Mouse (Mus musculus) heart, embryonic 10.5 days (tissue): ENCODE measurements around the gene Slc22a21. TPM values are rescaled to one million over a fixed set of nuclear protein-coding genes. Genes with fewer than 3 reads are reported as not detected.
"Not testable (repeated sequence)": the region's sequence is repeated elsewhere in the genome, so short reads cannot be mapped to it uniquely, and the experiment has no call there.

ENCODE experiments used
- DNase-seq: peaks from one replicate; pipeline ENCODE4 v3.0.0-alpha.2; 2017; ENCODE audit warnings: low spot score
- H3K27ac ChIP-seq: fragments of 300-500 bp; sonication (generic); 2 replicates; pipeline ENCODE4 v1.5.1; 2016; ENCODE audit warnings: mild to moderate bottlenecking
- H3K27me3 ChIP-seq: fragments of 300-500 bp; sonication (generic); 2 replicates; pipeline ENCODE4 v1.6.1; 2016; ENCODE audit warnings: mild to moderate bottlenecking; ENCODE audit not compliant: poor library complexity, insufficient read depth, severe bottlenecking
- H3K36me3 ChIP-seq: fragments of 300-500 bp; sonication (generic); 2 replicates; pipeline ENCODE4 v1.6.1; 2016; ENCODE audit warnings: mild to moderate bottlenecking, moderate library complexity
- H3K4me1 ChIP-seq: fragments of 300-500 bp; sonication (generic); 2 replicates; pipeline ENCODE4 v1.6.1; 2016; ENCODE audit warnings: mild to moderate bottlenecking
- H3K4me3 ChIP-seq: fragments of 300-500 bp; sonication (generic); 2 replicates; pipeline ENCODE4 v1.5.1; 2016; ENCODE audit warnings: mild to moderate bottlenecking, moderate library complexity
- H3K9me3 ChIP-seq: fragments of 300-500 bp; sonication (generic); 2 replicates; pipeline ENCODE4 v1.6.1; 2016; ENCODE audit warnings: mild to moderate bottlenecking, moderate library complexity
- WGBS: fragments of 180-500 bp; shearing (Covaris S2); methylation state at CpG from one replicate; pipeline ENCODE4 v1.1.7; 2016; 5-methylcytosine and 5-hydroxymethylcytosine counted together
- polyA plus RNA-seq: library from polyadenylated mRNA; unstranded; fragments of >200 nt; fragmentation: Nextera tagmentation; extraction: Ambion mirVana; gene quantifications from 2 replicates; pipeline ENCODE4 v1.2.1, GENCODE M21; 2016

Gene Slc22a21
- polyA plus RNA-seq, 1 experiment from 2014 or later, result 1.7 TPM

GRCm38 (mm10) chr11:54011255-54011654 lies 31.1 kb upstream of the Slc22a21 start:
- Histone ChIP-seq H3K9me3 (no peaks in the 10 kb centered on the region), H3K4me3 (no peak overlapping the region), H3K36me3 (no peaks in the 10 kb centered on the region), H3K27me3 (0 out of 2 replicates have a peak, but pooled peaks cover 3% of the 10 kb centered on the region), H3K27ac (no peak overlapping the region), H3K4me1 (peaks cover 3% of the 10 kb centered on the region; the same call in 1 of the 2 replicates)
- WGBS, result 85% methylated on average over 2 of the region's 2 CpGs
- no peak for DNase-seq

DNA sequence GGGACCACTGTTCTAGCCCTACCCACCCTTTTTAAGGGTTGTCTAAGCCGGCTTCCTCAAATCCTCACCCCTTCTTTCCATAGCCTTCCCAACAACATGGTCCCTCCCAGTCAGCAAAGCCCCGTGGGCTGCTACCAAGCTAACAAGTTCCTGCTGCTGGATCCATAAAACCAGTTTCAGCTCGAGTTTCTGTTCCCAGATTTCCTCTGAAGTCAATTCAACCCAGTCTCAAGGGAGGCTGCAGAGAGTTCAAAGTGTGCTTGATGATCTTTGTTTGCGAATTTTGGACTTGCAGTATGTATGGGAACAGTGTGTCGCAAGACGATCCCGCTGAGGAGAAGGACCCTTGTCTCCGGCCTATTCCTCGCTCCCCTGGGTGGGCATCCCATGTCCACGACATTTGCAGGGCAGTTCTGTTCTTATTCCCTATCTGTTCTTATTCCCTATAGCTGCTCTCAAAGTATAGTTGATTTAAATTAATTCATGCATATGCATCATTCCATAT lies 28.3 kb upstream of the Slc22a21 start:
- H3K4me3 ChIP-seq, result no peak overlapping the region
- no peak for DNase-seq
- no peaks in the 10 kb centered on the region for H3K9me3 ChIP-seq
- no peaks in the 10 kb centered on the region for H3K36me3 ChIP-seq
- peaks cover 3% of the 10 kb centered on the region; the same call in 1 of the 2 replicates for H3K4me1 ChIP-seq
- 0 out of 2 replicates have a peak, but pooled peaks cover 3% of the 10 kb centered on the region for H3K27me3 ChIP-seq
- no peak overlapping the region for H3K27ac ChIP-seq
- 84% methylated on average over 10 of the region's 10 CpGs for WGBS

- 0 out of 2 replicates have a peak, but pooled peaks cover 3% of the 10 kb centered on the region for H3K27me3 ChIP-seq
- WGBS, result 90% methylated on average over 11 of the region's 11 CpGs
- no peak overlapping the region for H3K27ac ChIP-seq
- H3K9me3 ChIP-seq, result no peaks in the 10 kb centered on the region
- no peak overlapping the region for H3K4me3 ChIP-seq
- H3K4me1 ChIP-seq, result peaks cover 7% of the 10 kb centered on the region; the same call in 1 of the 2 replicates
- DNase-seq, result no peak
- no peaks in the 10 kb centered on the region for H3K36me3 ChIP-seq
Observed at GRCm38 (mm10) chr11:54007717-54008116, 27.6 kb upstream of the Slc22a21 start.

DNA sequence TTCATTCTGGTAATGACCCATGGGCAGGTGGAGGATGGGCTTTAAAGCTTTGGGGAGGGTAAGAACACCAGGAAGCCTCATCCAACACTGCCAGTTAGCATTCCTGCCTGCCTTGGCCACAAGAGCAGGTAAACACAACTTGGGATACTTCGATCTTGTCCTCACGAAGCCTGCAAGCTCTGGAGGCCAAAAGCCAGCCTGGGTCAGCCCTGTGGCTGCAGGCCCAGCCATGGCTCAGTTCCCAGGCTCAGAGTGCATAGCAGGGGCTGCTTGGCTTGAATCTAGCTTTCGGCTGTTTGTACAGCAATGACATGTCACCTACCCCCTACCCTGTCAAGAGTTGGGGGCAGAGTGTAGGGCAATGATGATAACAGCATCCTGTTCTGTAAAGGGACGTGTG lies 26.8 kb upstream of the Slc22a21 start:
- no peak for DNase-seq
- H3K27ac ChIP-seq, result no peak overlapping the region
- H3K27me3 ChIP-seq, result 0 out of 2 replicates have a peak, but pooled peaks cover 3% of the 10 kb centered on the region
- H3K4me1 ChIP-seq, result peaks cover 13% of the 10 kb centered on the region
- no peak overlapping the region for H3K4me3 ChIP-seq
- no peaks in the 10 kb centered on the region for H3K36me3 ChIP-seq
- no peaks in the 10 kb centered on the region for H3K9me3 ChIP-seq
- 69% methylated on average over 4 of the region's 4 CpGs for WGBS

DNA sequence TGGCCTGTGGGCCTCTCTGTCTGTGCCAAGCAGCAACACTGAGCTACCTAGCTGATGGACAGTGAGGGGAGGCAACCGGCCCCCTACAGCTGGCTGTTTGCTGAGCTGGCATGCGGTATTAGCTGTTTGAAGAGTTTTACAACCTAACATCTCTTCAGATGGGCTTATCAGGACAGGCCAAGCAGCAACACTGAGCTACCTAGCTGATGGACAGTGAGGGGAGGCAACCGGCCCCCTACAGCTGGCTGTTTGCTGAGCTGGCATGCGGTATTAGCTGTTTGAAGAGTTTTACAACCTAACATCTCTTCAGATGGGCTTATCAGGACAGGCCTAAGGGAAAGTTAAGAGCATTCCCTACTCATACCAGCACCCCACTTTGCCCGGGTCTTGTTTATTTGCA lies 26.2 kb upstream of the Slc22a21 start:
- WGBS, result 34% methylated on average over 5 of the region's 5 CpGs
- H3K9me3 ChIP-seq, H3K27ac ChIP-seq, H3K36me3 ChIP-seq, H3K4me3 ChIP-seq, DNase-seq, H3K27me3 ChIP-seq: not testable (repeated sequence)
- H3K4me1 ChIP-seq, result peaks cover 13% of the 10 kb centered on the region

DNA sequence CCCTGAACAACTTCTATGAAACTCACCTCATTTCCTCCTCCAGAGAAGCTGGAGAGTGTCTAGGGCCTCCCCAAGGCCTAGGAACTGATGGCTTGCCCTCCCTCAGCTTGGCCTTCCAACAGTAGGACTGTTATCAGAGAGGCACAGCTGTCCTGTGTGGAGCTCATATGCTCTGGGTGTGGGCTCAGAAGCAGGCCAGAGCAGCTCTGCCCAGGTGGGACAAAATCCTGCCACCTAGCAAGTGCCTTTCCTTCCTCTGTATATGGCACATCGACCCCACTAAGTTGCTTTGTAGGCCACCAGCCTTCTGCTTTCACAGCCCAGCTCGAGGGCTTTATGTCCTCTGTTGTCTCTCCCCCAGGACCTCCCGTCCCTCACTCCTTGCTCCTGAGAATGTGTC lies 24.6 kb upstream of the Slc22a21 start:
- DNase-seq, result peak; percentile 87
- no peak overlapping the region for H3K4me3 ChIP-seq
- H3K27me3 ChIP-seq, result peaks cover 18% of the 10 kb centered on the region
- 70% methylated on average over 3 of the region's 3 CpGs for WGBS
- peak overlapping the region; percentile 52; the same call in 1 of the 2 replicates for H3K27ac ChIP-seq
- no peaks in the 10 kb centered on the region for H3K36me3 ChIP-seq
- H3K4me1 ChIP-seq, result peaks cover 13% of the 10 kb centered on the region
- no peaks in the 10 kb centered on the region for H3K9me3 ChIP-seq

GRCm38 (mm10) chr11:54004221-54004620 lies 24.1 kb upstream of the Slc22a21 start:
- DNase-seq, result no peak
- Histone ChIP-seq H3K27me3 (peaks cover 18% of the 10 kb centered on the region), H3K4me3 (no peak overlapping the region), H3K9me3 (no peaks in the 10 kb centered on the region), H3K4me1 (peaks cover 13% of the 10 kb centered on the region), H3K36me3 (no peaks in the 10 kb centered on the region), H3K27ac (peak overlapping the region; percentile 43; the same call in 1 of the 2 replicates)
- WGBS, result 81% methylated on average over 9 of the region's 9 CpGs

- H3K27me3 ChIP-seq, result peaks cover 18% of the 10 kb centered on the region
- H3K27ac ChIP-seq, DNase-seq: not testable (repeated sequence)
Observed at GRCm38 (mm10) chr11:54002761-54003717, 22.9 kb upstream of the Slc22a21 start.

DNA sequence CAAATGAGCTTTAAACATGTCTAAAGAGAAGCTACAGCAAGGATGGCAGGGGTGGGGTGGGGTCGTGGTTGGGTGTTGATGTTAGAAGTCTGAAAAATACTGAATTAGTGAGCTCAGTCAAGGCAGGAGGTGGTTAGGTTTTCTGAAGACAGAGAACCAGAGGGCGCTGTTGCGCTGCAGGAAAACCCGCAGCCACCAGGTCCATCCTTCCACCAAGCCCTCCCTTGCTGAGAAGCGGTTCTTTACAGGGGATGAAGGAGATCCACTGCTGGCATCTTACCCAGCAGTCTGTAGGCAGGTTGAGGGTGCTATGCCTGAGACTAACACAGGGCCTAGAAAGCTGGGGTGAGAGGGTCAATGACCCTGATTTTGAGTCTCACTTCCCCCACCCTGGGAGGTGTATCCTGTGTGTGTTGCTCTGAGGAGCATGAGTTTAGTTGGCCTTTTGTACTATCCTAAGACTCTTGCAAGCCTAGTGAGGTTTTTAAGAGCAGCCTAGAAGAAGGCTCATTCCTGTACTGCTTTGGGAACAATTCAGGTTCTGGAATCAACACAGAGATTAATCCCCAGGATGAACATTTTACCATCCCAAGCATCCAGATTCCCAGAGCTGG lies 22.1 kb upstream of the Slc22a21 start:
- Histone ChIP-seq H3K4me3 (no peak overlapping the region), H3K27me3 (peaks cover 14% of the 10 kb centered on the region), H3K4me1 (peaks cover 13% of the 10 kb centered on the region), H3K36me3 (no peaks in the 10 kb centered on the region), H3K27ac (no peak overlapping the region), H3K9me3 (no peaks in the 10 kb centered on the region)
- no peak for DNase-seq
- 6% methylated on average over 5 of the region's 5 CpGs for WGBS

More at GRCm38 (mm10) chr11:54002761-54003717, 22.9 kb upstream of the Slc22a21 start:
- not testable (repeated sequence) for H3K4me3 ChIP-seq, H3K36me3 ChIP-seq, H3K9me3 ChIP-seq
- 43% methylated on average over 12 of the region's 12 CpGs for WGBS
- H3K4me1 ChIP-seq, result peaks cover 13% of the 10 kb centered on the region

- Histone ChIP-seq H3K9me3 (no peaks in the 10 kb centered on the region), H3K4me1 (peaks cover 9% of the 10 kb centered on the region), H3K27ac (peak overlapping the region; percentile 10; the same call in 1 of the 2 replicates), H3K27me3 (peaks cover 22% of the 10 kb centered on the region), H3K36me3 (no peaks in the 10 kb centered on the region), H3K4me3 (no peak overlapping the region)
- no peak for DNase-seq
- WGBS, result 57% methylated on average over 2 of the region's 2 CpGs
Observed at GRCm38 (mm10) chr11:53997661-53998060, 17.5 kb upstream of the Slc22a21 start.

GRCm38 (mm10) chr11:53992264-53992663 lies 12.1 kb upstream of the Slc22a21 start:
- Histone ChIP-seq H3K27me3 (peaks cover 8% of the 10 kb centered on the region; the same call in 1 of the 2 replicates), H3K9me3 (no peaks in the 10 kb centered on the region), H3K36me3 (no peaks in the 10 kb centered on the region), H3K27ac (no peak overlapping the region), H3K4me1 (no peaks in the 10 kb centered on the region), H3K4me3 (no peak overlapping the region)
- DNase-seq, result no peak
- WGBS, result 86% methylated on average over 4 of the region's 4 CpGs

DNA sequence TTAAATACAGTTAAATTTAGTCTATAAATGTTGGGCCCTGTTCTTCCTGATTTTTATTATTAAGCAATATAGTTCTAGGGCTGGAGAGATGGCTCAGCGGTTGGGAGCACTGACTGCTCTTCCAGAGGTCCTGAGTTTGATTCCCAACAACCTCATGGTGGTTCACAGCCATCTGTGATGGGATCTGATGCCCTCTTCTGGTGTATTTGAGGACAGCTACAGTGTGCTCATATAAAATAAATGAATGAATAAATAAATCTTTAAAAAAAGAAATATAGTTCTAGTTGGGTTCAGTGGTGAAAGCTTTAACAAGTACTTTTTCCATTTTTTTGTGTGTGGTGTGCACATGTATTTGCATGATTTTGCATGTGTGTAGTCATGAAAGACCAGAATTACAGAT lies 9.1 kb upstream of the Slc22a21 start:
- Histone ChIP-seq H3K4me3 (no peak overlapping the region), H3K36me3 (no peaks in the 10 kb centered on the region), H3K4me1 (no peaks in the 10 kb centered on the region), H3K27ac (no peak overlapping the region), H3K9me3 (no peaks in the 10 kb centered on the region), H3K27me3 (no peaks in the 10 kb centered on the region)
- DNase-seq, result no peak
- WGBS, result 63% methylated on average over 1 of the region's 1 CpGs

GRCm38 (mm10) chr11:53988081-53988480 lies 7.9 kb upstream of the Slc22a21 start:
- Histone ChIP-seq H3K27me3 (no peaks in the 10 kb centered on the region), H3K36me3 (no peaks in the 10 kb centered on the region), H3K9me3 (no peaks in the 10 kb centered on the region), H3K27ac (no peak overlapping the region), H3K4me3 (no peak overlapping the region), H3K4me1 (no peaks in the 10 kb centered on the region)
- 60% methylated on average over 4 of the region's 4 CpGs for WGBS
- no peak for DNase-seq
